Mouse (Mus musculus) kidney, adult 2 months (tissue): ENCODE measurements around the gene Prdm1.

Experiments
- CTCF ChIP-seq: fragments of 200-500 bp; conservative IDR thresholded peaks from 2 replicates; pipeline ENCODE4 v1.5.1; 2011; ENCODE audit warnings: low read depth, mild to moderate bottlenecking, control low read depth, low read length, moderate library complexity, mixed read lengths; ENCODE audit not compliant: insufficient read depth, insufficient read length
- POLR2A ChIP-seq: fragments of 200-500 bp; IDR thresholded peaks from one replicate; pipeline ENCODE4 v1.6.1; 2011; ENCODE audit warnings: low read depth, low read length, control low read depth

DNA sequence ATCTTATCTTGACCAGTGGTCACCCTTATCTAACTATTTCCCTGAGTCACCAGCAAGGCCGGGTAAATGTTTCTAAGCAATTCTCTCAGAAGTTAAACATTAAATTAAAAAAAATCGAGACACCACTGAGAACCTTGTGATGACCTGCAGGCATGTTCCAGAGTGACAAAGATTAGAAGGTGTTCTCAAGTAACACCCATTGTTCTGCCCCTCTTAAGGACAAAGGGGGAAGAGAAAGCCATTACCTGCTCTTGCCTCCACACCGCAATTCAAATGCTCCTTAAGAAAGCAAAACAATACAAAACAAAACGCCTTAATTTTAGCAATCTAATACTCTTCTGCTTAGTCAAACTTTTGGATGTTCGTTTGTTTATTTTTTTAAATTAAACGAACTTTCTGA, 8.1 kb downstream of the Prdm1 start:
- TF ChIP-seq POLR2A (no peak), CTCF (no peak)
